Mouse (Mus musculus): ENCODE measurements around the gene Spata3. TPM values are rescaled to one million over a fixed set of nuclear protein-coding genes. Genes with fewer than 3 reads are reported as not detected.

Gene Spata3
- polyA plus RNA-seq (2015; fragmentation: Nextera tagmentation; extraction: Ambion mirVana) = not detected in 2 replicates

GRCm38 (mm10) chr1:86016516-86016915 is at the start of gene Spata3:
Gene Spata3, plus strand, starts transcription at chr1:86016816.
- H3K4me3 ChIP-seq (ENCODE audit: low read length) = no peak within 1 kb of the TSS
- H3K4me1 ChIP-seq (ENCODE audit: insufficient read depth, low read length) = peaks cover 8% of the 10 kb centered on the region; the same call in 1 of the 2 replicates
- peaks cover 20% of the 10 kb centered on the region for H3K27me3 ChIP-seq (ENCODE audit: insufficient read depth, low read length)
- WGBS = 92% methylated on average over 8 of the region's 8 CpGs
- no peak for ATAC-seq (ENCODE audit: low FRiP score, low TSS enrichment)
- no peak within 1 kb of the TSS for H3K27ac ChIP-seq (ENCODE audit: low read length)
- H3K36me3 ChIP-seq (ENCODE audit: insufficient read depth, low read length) = no peaks in the 10 kb centered on the region
- H3K4me2 ChIP-seq (replicated peaks; ENCODE audit: low read depth, low read length) = no peak within 1 kb of the TSS
- H3K9ac ChIP-seq (replicated peaks; ENCODE audit: low read length) = no peak within 1 kb of the TSS
- peaks cover 3% of the 10 kb centered on the region; the same call in 1 of the 2 replicates for H3K9me3 ChIP-seq (ENCODE audit: low read length)

- Histone ChIP-seq H3K4me2 (replicated peaks; ENCODE audit: low read depth, low read length) (no peak overlapping the region), H3K36me3 (ENCODE audit: insufficient read depth, low read length) (no peaks in the 10 kb centered on the region), H3K4me3 (ENCODE audit: low read length) (no peak overlapping the region), H3K27ac (ENCODE audit: low read length) (no peak overlapping the region), H3K9me3 (ENCODE audit: low read length) (no peaks in the 10 kb centered on the region), H3K27me3 (ENCODE audit: insufficient read depth, low read length) (no peaks in the 10 kb centered on the region), H3K9ac (replicated peaks; ENCODE audit: low read length) (no peak overlapping the region), H3K4me1 (ENCODE audit: insufficient read depth, low read length) (no peaks in the 10 kb centered on the region)
- no peak for ATAC-seq (ENCODE audit: low FRiP score, low TSS enrichment)
- 87% methylated on average over 1 of the region's 1 CpGs for WGBS
Observed at GRCm38 (mm10) chr1:85969081-85969480, 47.5 kb upstream of the Spata3 start.

DNA sequence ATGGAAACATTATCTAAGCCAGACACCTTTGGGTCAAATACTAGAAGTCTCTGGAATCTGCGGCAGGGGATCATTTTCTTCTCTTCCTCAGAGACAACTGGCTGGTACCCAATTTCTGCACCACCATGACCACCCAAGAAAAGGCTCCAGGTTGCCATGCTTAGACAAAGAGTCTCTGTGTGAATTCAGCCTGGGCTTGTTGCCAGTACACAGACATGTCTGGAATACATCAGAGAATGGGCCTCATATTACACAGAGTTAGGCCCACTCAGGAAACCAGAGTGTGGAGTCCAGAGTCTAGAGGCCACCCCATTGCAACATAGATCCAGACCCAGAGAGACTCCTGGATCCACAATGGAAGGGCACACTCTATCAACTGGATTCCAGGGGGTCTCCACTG is 47.1 kb upstream of the Spata3 start:
- WGBS = 90% methylated on average over 1 of the region's 1 CpGs
- H3K27me3 ChIP-seq (ENCODE audit: insufficient read depth, low read length) = no peaks in the 10 kb centered on the region
- no peak overlapping the region for H3K9ac ChIP-seq (replicated peaks; ENCODE audit: low read length)
- no peaks in the 10 kb centered on the region for H3K36me3 ChIP-seq (ENCODE audit: insufficient read depth, low read length)
- no peak overlapping the region for H3K4me2 ChIP-seq (replicated peaks; ENCODE audit: low read depth, low read length)
- no peaks in the 10 kb centered on the region for H3K4me1 ChIP-seq (ENCODE audit: insufficient read depth, low read length)
- no peak overlapping the region for H3K27ac ChIP-seq (ENCODE audit: low read length)
- no peaks in the 10 kb centered on the region for H3K9me3 ChIP-seq (ENCODE audit: low read length)
- H3K4me3 ChIP-seq (ENCODE audit: low read length) = no peak overlapping the region
- no peak for ATAC-seq (ENCODE audit: low FRiP score, low TSS enrichment)

DNA sequence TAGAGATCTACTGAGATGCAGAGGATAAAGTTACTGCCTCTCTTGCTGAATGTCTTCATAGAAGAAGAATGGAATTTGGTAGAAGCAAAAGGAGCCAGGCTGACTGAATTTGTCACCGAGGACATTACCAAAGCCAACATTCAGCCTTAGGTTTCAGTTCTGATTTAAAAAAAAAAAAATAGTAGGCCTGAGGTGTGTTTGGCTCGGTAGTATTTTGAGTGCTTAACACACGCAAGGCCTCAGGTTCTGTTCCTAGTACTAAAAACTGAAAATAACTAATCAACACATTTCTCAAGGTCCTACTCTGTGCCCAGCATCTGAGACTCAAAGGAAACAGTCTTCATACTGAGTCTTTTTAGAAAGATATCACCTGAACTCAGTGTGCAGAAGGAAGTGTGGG is 45.5 kb upstream of the Spata3 start:
- ATAC-seq (ENCODE audit: low FRiP score, low TSS enrichment) = no peak
- no peaks in the 10 kb centered on the region for H3K36me3 ChIP-seq (ENCODE audit: insufficient read depth, low read length)
- no peaks in the 10 kb centered on the region for H3K27me3 ChIP-seq (ENCODE audit: insufficient read depth, low read length)
- H3K4me2 ChIP-seq (replicated peaks; ENCODE audit: low read depth, low read length) = no peak overlapping the region
- H3K9me3 ChIP-seq (ENCODE audit: low read length) = no peaks in the 10 kb centered on the region
- no peak overlapping the region for H3K27ac ChIP-seq (ENCODE audit: low read length)
- 90% methylated on average over 3 of the region's 3 CpGs for WGBS
- no peaks in the 10 kb centered on the region for H3K4me1 ChIP-seq (ENCODE audit: insufficient read depth, low read length)
- H3K4me3 ChIP-seq (ENCODE audit: low read length) = no peak overlapping the region
- H3K9ac ChIP-seq (replicated peaks; ENCODE audit: low read length) = no peak overlapping the region

GRCm38 (mm10) chr1:85972341-85972740 is 44.3 kb upstream of the Spata3 start:
- Histone ChIP-seq H3K27ac (ENCODE audit: low read length) (no peak overlapping the region), H3K27me3 (ENCODE audit: insufficient read depth, low read length) (no peaks in the 10 kb centered on the region), H3K9ac (replicated peaks; ENCODE audit: low read length) (no peak overlapping the region), H3K36me3 (ENCODE audit: insufficient read depth, low read length) (no peaks in the 10 kb centered on the region), H3K4me2 (replicated peaks; ENCODE audit: low read depth, low read length) (no peak overlapping the region), H3K4me3 (ENCODE audit: low read length) (no peak overlapping the region), H3K9me3 (ENCODE audit: low read length) (no peaks in the 10 kb centered on the region), H3K4me1 (ENCODE audit: insufficient read depth, low read length) (no peaks in the 10 kb centered on the region)
- no peak for ATAC-seq (ENCODE audit: low FRiP score, low TSS enrichment)
- WGBS = 61% methylated on average over 3 of the region's 3 CpGs

DNA sequence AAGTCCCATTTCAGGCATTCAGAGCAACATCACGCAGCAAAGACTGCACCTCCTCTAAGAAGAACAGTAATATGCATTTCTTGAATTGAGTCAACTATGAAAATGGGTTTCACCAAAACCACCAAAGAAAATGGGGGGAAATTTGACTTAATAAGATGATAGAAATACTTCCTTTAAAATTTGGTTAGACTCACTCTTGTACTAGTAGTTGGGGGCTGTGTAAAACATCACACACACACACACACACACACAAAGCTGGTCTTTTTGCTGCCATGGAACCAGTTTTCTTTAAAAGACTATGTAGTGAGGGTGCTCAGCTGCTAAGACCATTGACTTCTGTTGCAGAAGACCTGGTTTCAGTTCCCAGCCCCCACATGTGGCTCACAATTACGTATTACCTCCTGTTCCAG is 43.1 kb upstream of the Spata3 start:
- Histone ChIP-seq H3K4me3 (ENCODE audit: low read length) (no peak overlapping the region), H3K4me2 (replicated peaks; ENCODE audit: low read depth, low read length) (no peak overlapping the region), H3K4me1 (ENCODE audit: insufficient read depth, low read length) (no peaks in the 10 kb centered on the region), H3K27me3 (ENCODE audit: insufficient read depth, low read length) (no peaks in the 10 kb centered on the region), H3K9me3 (ENCODE audit: low read length) (no peaks in the 10 kb centered on the region), H3K27ac (ENCODE audit: low read length) (no peak overlapping the region), H3K36me3 (ENCODE audit: insufficient read depth, low read length) (no peaks in the 10 kb centered on the region), H3K9ac (replicated peaks; ENCODE audit: low read length) (no peak overlapping the region)
- ATAC-seq (ENCODE audit: low FRiP score, low TSS enrichment) = no peak
- WGBS = 88% methylated on average over 2 of the region's 2 CpGs

DNA sequence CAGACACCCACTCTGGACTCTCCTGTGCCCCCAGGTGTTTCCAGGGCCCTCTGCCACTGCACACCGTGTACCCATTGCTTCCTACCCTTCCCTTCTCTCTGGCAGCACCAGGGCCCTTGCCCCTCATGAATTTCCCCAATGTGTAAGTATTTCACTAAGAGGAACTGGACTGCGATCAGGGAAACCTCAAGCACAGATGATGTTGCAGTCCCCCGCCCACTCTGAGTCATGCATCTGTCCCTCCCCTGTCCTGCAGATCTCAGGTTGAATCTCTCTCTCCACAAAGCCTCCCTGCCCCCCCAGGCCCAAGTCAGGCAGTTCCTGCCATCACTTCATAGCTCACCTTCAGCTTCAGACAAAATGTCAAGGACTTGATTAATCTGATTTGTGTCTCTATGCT is 38.9 kb upstream of the Spata3 start:
- Histone ChIP-seq H3K4me1 (ENCODE audit: insufficient read depth, low read length) (no peaks in the 10 kb centered on the region), H3K9me3 (ENCODE audit: low read length) (no peaks in the 10 kb centered on the region), H3K4me3 (ENCODE audit: low read length) (no peak overlapping the region), H3K36me3 (ENCODE audit: insufficient read depth, low read length) (no peaks in the 10 kb centered on the region), H3K9ac (replicated peaks; ENCODE audit: low read length) (no peak overlapping the region), H3K4me2 (replicated peaks; ENCODE audit: low read depth, low read length) (no peak overlapping the region), H3K27me3 (ENCODE audit: insufficient read depth, low read length) (no peaks in the 10 kb centered on the region), H3K27ac (ENCODE audit: low read length) (no peak overlapping the region)
- ATAC-seq (ENCODE audit: low FRiP score, low TSS enrichment) = no peak
- 79% methylated on average over 3 of the region's 3 CpGs for WGBS

- Histone ChIP-seq H3K27ac (ENCODE audit: low read length) (no peak overlapping the region), H3K4me1 (ENCODE audit: insufficient read depth, low read length) (no peaks in the 10 kb centered on the region), H3K4me3 (ENCODE audit: low read length) (no peak overlapping the region), H3K9ac (replicated peaks; ENCODE audit: low read length) (no peak overlapping the region), H3K4me2 (replicated peaks; ENCODE audit: low read depth, low read length) (no peak overlapping the region), H3K9me3 (ENCODE audit: low read length) (no peaks in the 10 kb centered on the region), H3K27me3 (ENCODE audit: insufficient read depth, low read length) (no peaks in the 10 kb centered on the region), H3K36me3 (ENCODE audit: insufficient read depth, low read length) (no peaks in the 10 kb centered on the region)
- ATAC-seq (ENCODE audit: low FRiP score, low TSS enrichment) = no peak
- WGBS = 47% methylated on average over 7 of the region's 7 CpGs
Observed at GRCm38 (mm10) chr1:85981738-85982357, 34.8 kb upstream of the Spata3 start.

DNA sequence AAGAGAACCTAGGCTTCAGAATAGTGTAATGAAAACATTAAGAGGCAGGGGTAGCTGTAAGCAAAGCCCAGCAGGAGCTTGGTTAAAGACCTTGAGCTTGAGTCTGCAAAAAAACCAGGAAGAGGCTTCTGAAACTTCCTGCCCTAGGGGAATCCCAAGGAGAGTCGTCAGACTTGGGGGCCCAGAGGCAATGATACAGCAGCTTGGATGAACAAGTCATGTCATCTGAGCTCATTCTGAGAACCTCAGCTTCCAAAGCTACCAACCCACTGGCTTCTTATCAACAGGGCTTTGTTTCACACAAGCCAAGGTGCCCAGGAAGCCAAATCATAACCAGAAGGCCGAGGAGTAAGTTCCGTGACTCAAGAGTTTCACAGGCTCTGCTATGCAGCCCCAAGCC is 30.8 kb upstream of the Spata3 start:
- H3K4me1 ChIP-seq (ENCODE audit: insufficient read depth, low read length) = no peaks in the 10 kb centered on the region
- no peak for ATAC-seq (ENCODE audit: low FRiP score, low TSS enrichment)
- H3K4me2 ChIP-seq (replicated peaks; ENCODE audit: low read depth, low read length) = no peak overlapping the region
- 75% methylated on average over 3 of the region's 3 CpGs for WGBS
- no peak overlapping the region for H3K4me3 ChIP-seq (ENCODE audit: low read length)
- H3K9ac ChIP-seq (replicated peaks; ENCODE audit: low read length) = no peak overlapping the region
- no peaks in the 10 kb centered on the region for H3K36me3 ChIP-seq (ENCODE audit: insufficient read depth, low read length)
- H3K27me3 ChIP-seq (ENCODE audit: insufficient read depth, low read length) = no peaks in the 10 kb centered on the region
- no peak overlapping the region for H3K27ac ChIP-seq (ENCODE audit: low read length)
- no peaks in the 10 kb centered on the region for H3K9me3 ChIP-seq (ENCODE audit: low read length)

DNA sequence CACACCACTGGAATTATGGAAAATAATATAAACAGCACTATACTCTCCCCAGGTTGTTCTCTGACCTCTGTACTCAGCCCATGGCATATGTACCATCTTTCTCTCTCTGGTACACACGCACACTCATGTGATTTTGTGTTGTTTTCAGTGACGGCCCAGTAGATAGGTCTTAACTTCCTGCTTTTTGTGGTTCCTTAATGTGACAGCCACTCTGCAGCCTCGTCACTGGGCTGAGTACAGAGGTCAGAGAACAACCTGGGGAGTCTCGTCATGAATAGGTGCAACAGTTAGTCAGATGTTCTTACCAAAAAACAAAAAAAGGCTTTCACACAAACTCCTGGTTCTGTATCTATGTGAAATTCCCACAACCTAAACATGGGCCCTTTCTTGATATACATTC is 28.3 kb upstream of the Spata3 start:
- no peak overlapping the region for H3K27ac ChIP-seq (ENCODE audit: low read length)
- no peak for ATAC-seq (ENCODE audit: low FRiP score, low TSS enrichment)
- no peaks in the 10 kb centered on the region for H3K27me3 ChIP-seq (ENCODE audit: insufficient read depth, low read length)
- no peak overlapping the region for H3K4me3 ChIP-seq (ENCODE audit: low read length)
- H3K9me3 ChIP-seq (ENCODE audit: low read length) = no peaks in the 10 kb centered on the region
- H3K36me3 ChIP-seq (ENCODE audit: insufficient read depth, low read length) = no peaks in the 10 kb centered on the region
- H3K4me2 ChIP-seq (replicated peaks; ENCODE audit: low read depth, low read length) = no peak overlapping the region
- H3K4me1 ChIP-seq (ENCODE audit: insufficient read depth, low read length) = no peaks in the 10 kb centered on the region
- 77% methylated on average over 4 of the region's 4 CpGs for WGBS
- no peak overlapping the region for H3K9ac ChIP-seq (replicated peaks; ENCODE audit: low read length)
